Mouse (Mus musculus): ENCODE measurements around the gene Cwc15. TPM values are rescaled to one million over a fixed set of nuclear protein-coding genes. Genes with fewer than 3 reads are reported as not detected.

Cwc15 gene
- polyA plus RNA-seq (2017; shearing (Covaris generic)), result 227 TPM

GRCm38 (mm10) chr9:14500023-14500915 is at the start of gene Cwc15, which contains the start of gene Kdm4d:
TSS of gene Cwc15 (plus strand) at chr9:14500617.
TSS of gene Kdm4d (minus strand) at chr9:14500482.

Other genes starting within 250 kb of the Cwc15 start
- 11.6 TPM for gene Sesn3, start 225.6 kb upstream of the Cwc15 start, polyA plus RNA-seq (2017; shearing (Covaris generic))
- gene Endod1, start 119.1 kb upstream of the Cwc15 start, polyA plus RNA-seq (2017; shearing (Covaris generic)), result 27.8 TPM
- gene Kdm4d, start 135 bp upstream of the Cwc15 start, polyA plus RNA-seq (2017; shearing (Covaris generic)), result 1.4 TPM
- 0.20 TPM for gene Amotl1, start 144.4 kb downstream of the Cwc15 start, polyA plus RNA-seq (2017; shearing (Covaris generic))
- not detected for gene Piwil4, start 240.1 kb downstream of the Cwc15 start, polyA plus RNA-seq (2017; shearing (Covaris generic))